Mouse (Mus musculus): Measurements from ENCODE around the gene Olfr1346.
"Not testable (repeated sequence)": the region's sequence is repeated elsewhere in the genome, so short reads cannot be mapped to it uniquely, and the experiment has no call there.

Olfr1346 gene

GRCm38 (mm10) chr7:6466951-6467350 is at the start of gene Olfr1346:
TSS of gene Olfr1346 (plus strand) at chr7:6467101.
- no peak for DNase-seq

GRCm38 (mm10) chr7:6419894-6420293 is 47.0 kb upstream of the Olfr1346 start:
- DNase-seq: no peak

GRCm38 (mm10) chr7:6429381-6429780 is 37.5 kb upstream of the Olfr1346 start:
- no peak for DNase-seq

- DNase-seq: peak in 1 of 2 experiments; percentile 16
Measured at GRCm38 (mm10) chr7:6430342-6430741, 36.6 kb upstream of the Olfr1346 start.

GRCm38 (mm10) chr7:6438388-6438787 is 28.5 kb upstream of the Olfr1346 start, which contains the start of gene Olfr1344:
TSS of gene Olfr1344 (plus strand) at chr7:6438688.
- no peak for DNase-seq

GRCm38 (mm10) chr7:6441173-6441572 is 25.7 kb upstream of the Olfr1346 start:
- no peak for DNase-seq

- DNase-seq: no peak
Measured at GRCm38 (mm10) chr7:6447771-6448170, 19.1 kb upstream of the Olfr1346 start.

- no peak for DNase-seq
Measured at GRCm38 (mm10) chr7:6455868-6456267, 11.0 kb upstream of the Olfr1346 start, which contains the start of gene Olfr1336. TSS of gene Olfr1336 (plus strand) at chr7:6456168.

GRCm38 (mm10) chr7:6456399-6456798 is 10.5 kb upstream of the Olfr1346 start:
- DNase-seq: no peak

- DNase-seq: not testable (repeated sequence)
Measured at GRCm38 (mm10) chr7:6477633-6478032, 10.7 kb downstream of the Olfr1346 start.

- DNase-seq: no peak
Measured at GRCm38 (mm10) chr7:6486841-6487240, 19.9 kb downstream of the Olfr1346 start, which contains the start of gene Olfr5. TSS of gene Olfr5 (minus strand) at chr7:6486941.

- no peak for DNase-seq
Measured at GRCm38 (mm10) chr7:6499655-6500054, 32.8 kb downstream of the Olfr1346 start, which contains the start of gene Olfr1347. TSS of gene Olfr1347 (minus strand) at chr7:6499755.

GRCm38 (mm10) chr7:6508648-6509047 is 41.7 kb downstream of the Olfr1346 start, which contains the start of gene Olfr1348:
TSS of gene Olfr1348 (minus strand) at chr7:6508748.
- DNase-seq: no peak

- no peak for DNase-seq
Measured at GRCm38 (mm10) chr7:6521666-6522065, 54.8 kb downstream of the Olfr1346 start.

GRCm38 (mm10) chr7:6522850-6523249 is 55.9 kb downstream of the Olfr1346 start, which contains the start of gene Olfr1349:
TSS of gene Olfr1349 (minus strand) at chr7:6522950.
- no peak for DNase-seq

GRCm38 (mm10) chr7:6525001-6525400 is 58.1 kb downstream of the Olfr1346 start:
- no peak for DNase-seq

- no peak for DNase-seq
Measured at GRCm38 (mm10) chr7:6526141-6526540, 59.2 kb downstream of the Olfr1346 start.

Data from cerebellum, adult 18-20 months (tissue).